Mouse (Mus musculus): ENCODE data around the gene 4931429L15Rik. TPM values are rescaled to one million over a fixed set of nuclear protein-coding genes. Genes with fewer than 3 reads are reported as not detected.

The 4931429L15Rik gene
- total RNA-seq, 2 experiments from 2014 or later: not detected

DNA sequence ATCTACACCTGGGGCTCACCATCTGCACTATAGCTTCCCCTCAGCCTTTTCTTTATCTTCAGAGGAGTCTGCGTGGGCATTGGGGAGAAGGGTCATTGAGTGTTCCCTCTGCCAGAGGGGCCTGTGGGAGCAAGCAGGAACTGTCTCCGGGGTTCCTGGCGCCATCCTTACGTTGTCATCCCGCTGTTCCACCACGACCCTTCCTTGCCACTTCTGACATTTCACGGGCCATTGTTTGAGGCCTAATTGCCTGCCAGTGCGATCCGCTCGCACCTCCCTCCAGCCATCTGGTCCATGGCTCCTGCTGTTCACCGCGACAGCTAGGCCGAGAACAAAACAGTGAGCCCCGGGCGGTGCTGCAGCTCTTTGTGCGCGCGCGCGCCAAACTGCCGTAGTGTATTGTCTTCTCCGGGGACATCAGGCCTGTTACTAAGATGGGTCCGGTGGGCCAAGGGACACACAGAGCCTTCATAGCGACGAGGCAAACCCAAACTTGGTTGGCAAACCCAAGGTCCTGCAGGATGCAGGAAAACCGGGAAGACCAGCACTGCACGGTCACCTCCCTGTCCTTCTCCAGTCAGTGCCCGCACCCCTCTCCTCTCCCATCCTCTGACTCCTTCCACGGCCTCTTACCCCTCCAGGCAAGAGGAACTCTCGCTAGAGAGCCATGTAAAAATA, 8.9 kb upstream of the 4931429L15Rik start:
- DNase-seq (ENCODE audit: low spot score in 2 of 2): peak; percentile 61 to 83

DNA sequence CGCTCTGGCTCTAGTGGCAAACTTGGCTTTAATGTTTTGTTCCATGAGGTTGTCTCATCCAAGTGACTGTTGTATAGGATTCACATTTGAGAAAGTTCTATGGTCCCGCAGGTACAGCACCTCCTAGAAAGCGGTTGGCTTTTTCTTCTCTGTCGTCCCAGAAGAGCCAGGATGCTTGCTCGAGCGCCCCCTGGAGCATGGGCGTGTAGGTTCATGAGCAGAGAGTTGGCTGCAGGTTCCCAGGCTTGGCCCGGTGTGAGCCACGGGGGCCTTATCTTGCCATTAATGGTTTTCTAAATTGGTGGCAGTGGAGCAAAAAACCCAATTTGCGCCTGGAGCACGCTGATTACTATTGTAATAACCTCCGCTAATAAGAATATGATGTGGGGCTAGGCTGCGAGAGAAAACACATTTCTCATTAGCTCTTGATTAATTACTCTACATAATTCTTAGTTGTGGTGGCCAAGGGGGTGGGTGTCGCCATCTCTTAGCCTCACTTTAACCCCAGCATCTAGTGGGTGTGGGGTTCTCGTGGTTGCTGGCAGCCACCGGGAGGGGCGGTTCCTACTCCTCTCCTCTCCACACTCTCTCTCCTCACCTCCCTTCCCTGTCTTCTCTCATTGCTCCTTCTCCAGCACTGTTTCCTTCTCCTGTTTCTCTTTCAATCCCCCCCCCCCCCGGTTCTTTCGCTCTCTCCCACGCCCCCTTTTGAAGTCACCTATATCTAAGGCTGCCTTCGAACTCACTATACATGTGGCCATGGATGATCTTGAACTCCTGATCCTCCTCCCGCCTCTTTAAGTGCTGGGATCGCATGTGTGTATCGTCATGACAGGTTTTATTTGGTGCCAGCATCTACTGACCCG, 8.2 kb upstream of the 4931429L15Rik start:
- DNase-seq (ENCODE audit: low spot score in 2 of 2): no peak

DNA sequence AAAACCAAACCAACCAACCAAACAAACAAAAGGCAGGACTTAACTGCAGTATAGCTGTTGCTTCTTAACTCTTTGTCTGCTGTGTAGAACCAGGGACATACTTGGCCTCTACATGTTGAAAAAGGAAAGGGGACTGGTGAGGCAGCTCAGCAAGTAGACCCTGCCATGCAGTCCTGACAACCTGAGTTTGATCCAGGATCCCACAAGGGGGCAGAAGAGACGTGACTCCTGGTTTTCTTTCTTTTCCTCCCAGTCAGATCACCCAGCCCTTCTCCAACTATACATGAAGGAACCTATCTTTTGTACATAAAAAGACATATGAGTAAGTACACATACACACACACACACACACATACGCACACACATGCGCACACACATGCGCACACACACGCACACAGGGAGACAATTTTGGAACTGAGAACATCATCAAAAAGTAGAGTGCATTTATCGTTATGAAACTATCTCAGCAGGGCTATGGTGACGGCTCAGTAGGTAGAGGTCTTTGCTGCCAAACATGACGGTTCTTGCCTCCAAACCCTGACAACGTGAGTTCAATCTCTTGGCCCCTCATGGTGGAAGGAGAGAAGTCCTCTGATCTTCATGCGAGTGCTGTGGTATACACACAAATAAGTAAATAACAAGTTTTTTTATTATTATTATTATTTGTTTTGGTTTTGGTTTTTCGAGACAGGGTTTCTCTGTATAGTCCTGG, 7.1 kb upstream of the 4931429L15Rik start:
- DNase-seq (ENCODE audit: low spot score in 2 of 2): no peak

DNA sequence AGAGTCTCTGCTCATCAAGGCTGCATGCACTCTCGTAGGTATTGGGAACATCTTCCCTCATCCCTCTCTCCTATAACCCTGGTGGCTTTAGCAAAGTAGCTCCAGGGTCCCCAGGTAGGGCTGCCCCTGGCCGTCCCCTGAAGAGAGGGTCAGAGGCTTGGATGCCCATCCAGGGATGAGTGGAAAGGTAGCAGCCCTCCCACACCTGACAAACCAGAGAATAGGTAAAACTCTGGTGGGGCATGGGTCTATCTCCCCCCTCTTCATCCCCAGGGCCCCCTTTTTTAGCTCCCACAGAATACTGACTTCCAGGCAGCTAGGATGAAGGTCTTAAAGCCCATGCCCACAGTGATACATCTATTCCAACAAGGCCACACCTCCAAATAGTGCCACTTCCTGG, 675 bp upstream of the 4931429L15Rik start:
- DNase-seq (ENCODE audit: low spot score in 2 of 2): no peak

DNA sequence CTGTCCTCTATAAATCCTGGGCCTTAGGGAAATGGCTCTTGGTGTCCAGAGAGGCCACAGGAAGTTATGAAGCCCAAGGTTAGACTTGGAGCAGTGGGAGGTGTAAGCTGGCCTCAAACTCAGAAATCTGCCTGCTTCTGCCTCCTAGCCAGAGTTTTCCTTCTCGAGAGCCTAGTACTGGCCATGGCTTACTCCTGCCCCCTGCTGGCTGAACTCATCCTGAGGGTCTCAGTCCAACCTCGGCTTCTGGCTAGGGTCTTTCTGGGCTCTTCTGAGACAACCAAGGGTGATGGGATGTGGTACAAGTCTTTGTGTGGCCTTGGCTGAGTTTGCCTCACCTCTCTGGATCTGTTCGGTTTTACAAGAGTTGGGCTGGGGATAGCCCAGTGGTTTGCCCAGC, 1.8 kb downstream of the 4931429L15Rik start:
- DNase-seq (ENCODE audit: low spot score in 2 of 2): no peak

DNA sequence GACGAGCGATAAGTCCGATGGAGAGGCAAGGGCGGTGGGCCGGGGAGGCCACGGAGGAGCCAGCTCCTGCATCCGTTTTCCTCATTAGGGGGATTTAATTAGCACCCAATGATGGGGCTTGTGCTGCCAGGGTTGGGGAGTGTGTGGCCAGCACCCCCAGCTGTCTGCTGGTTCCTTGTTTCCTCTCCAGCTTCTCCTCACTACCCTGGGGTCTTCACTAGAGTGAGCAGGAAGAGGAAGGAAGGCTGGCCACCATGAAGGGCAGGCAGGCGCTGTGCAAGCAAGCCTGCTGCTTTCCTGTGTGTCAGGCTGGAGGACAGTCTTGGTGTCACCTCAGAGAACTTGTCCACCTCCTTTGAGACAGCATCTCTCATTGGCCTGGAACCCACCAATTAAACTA, 2.9 kb downstream of the 4931429L15Rik start:
- DNase-seq (ENCODE audit: low spot score in 2 of 2): no peak

DNA sequence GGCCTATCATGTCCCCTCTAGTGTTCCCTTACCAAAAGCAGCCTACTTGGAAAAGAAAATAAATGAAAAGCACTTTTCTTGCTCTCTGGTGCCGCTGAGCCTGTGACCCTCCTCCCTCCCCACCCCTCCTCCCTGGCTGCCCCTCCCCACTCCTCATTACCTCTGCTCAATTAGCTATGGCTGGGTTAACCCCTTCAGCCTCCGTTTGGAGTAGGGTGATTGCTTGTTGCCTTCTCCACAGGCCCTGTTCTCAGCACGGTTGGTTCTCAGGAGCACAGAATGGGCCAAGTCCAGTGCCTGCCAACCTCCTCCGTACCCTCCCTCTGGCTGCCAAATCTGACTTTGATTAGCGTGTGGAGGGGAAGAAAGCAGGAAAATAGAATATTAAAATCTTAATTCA, 3.4 kb downstream of the 4931429L15Rik start:
- peak in 1 of 2 experiments; percentile 46 for DNase-seq (ENCODE audit: low spot score in 2 of 2)

DNA sequence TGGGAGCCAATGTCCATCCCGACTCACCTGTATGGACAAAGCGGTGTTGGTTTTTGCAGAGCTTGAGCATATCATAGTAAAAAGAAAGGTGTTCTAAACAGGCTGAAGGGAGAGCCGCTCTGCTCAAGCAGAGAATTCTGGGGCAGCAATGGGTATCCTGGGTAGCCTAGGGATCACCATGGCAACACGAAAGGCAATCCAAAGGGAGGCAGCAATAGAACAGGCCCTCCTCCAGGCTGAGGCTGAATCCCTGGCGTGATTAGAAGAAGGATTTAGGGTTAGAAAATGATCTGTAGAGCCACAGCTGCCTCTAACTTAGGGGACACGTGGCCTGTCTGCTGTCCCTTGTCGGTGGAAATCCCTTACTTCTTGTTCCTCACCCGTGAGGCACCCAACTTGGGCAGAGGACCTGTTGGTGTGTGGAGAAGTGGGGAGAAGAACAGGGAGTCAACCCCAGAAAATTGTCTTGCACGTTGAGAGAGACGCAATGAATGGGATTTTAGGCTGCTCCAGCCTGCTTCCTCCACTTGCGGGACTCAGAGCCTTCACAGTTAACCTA, 3.9 kb downstream of the 4931429L15Rik start:
- peak; percentile 76 to 79 for DNase-seq (ENCODE audit: low spot score in 2 of 2)

DNA sequence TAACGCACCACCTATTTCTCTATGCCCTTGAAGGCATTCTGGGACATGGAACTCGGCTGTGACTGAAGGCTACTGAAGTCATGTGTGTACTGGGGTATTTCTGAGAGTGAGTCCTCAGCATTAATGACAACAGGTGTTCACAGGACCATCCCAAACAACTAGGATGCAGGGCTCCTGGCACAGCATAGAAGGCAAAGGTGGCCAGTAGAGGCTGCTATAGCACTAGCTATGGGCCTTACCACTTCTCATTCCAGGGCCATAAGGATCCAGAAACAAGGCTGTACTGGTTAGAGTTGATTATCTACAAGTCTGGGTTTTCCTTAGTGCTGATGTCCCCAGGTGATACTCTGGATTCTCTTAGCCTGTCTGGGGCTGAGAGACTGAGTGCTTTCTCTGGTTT, 4.9 kb downstream of the 4931429L15Rik start:
- no peak for DNase-seq (ENCODE audit: low spot score in 2 of 2)

DNA sequence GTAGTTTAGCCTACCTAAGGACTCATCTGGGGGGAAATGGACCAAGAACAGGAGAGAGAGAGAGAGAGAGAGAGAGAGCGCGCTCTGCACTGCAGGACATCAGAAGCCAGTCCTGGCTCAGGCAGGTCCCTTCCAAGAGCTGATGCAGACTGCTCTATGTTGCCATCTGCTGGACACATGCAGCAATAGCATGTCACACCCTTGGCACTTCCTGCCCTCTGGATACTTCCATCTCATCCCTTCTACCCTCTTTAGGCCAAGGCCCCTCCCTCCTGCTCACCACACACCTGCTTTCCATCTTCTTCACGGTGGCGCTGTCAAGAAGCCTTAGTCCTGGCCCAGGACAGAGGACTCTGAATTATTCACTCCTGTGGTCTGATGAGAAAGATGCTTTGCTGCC, 5.3 kb downstream of the 4931429L15Rik start:
- peak; percentile 55 to 78 for DNase-seq (ENCODE audit: low spot score in 2 of 2)

DNA sequence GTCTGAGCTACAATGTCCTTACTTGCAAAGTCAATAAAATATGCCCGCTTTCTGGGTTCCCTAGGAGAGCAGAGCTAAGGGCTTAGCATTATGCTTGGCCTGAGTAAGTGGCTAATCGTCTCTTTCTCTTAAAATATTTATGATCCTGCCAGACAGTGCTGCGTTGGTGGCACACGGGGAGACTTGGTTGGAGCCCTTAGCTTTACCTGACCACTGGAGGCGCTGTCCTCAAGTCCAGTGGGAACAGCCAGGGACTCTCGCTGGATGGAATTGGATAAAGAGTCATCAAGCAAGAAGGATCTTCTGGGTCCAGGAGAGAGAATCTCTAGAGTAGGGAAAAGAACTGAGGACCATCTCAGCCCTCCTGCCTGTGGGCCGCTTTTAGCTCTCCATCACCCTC, 10.7 kb downstream of the 4931429L15Rik start:
- DNase-seq (ENCODE audit: low spot score in 2 of 2): no peak

DNA sequence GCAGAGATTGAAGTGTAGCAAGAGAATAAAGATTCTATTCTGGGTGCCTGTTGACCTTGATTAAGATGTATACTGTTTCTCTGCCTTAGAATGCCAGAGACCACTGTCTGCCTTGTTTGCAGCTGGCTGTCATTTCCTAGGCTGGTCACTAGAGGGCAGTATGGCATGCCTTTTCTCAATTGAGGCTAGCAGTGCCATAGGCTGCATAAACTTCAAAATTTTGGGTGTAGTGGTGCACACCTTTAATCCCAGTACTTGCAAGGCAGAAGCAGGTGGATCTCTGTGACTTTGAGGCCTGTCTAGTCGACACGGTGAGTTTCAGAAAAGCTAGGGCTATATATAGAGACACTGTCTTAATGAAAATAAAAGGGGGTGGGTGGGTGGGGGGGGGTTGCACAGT, 17.6 kb downstream of the 4931429L15Rik start:
- peak in 1 of 2 experiments; percentile 77 for DNase-seq (ENCODE audit: low spot score in 2 of 2)

DNA sequence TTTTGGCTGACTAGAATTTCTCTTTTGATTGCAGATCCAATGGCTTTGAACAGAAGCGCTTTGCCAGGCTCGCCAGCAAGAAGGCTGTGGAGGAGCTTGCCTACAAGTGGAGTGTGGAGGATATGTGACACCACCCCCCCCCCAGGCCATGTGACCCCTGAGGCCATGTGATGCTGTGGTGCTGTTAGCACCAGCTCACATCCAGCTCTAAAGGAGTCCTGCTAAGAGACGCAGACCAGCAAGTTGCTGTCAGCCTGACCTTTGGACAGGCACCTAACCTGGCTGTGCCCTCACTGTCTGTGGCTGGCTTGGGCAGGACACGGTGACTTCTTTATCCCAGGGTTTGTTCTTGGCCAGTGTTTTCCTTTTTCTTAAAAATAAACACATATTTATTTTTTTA, 21.4 kb downstream of the 4931429L15Rik start:
- no peak for DNase-seq (ENCODE audit: low spot score in 2 of 2)

DNA sequence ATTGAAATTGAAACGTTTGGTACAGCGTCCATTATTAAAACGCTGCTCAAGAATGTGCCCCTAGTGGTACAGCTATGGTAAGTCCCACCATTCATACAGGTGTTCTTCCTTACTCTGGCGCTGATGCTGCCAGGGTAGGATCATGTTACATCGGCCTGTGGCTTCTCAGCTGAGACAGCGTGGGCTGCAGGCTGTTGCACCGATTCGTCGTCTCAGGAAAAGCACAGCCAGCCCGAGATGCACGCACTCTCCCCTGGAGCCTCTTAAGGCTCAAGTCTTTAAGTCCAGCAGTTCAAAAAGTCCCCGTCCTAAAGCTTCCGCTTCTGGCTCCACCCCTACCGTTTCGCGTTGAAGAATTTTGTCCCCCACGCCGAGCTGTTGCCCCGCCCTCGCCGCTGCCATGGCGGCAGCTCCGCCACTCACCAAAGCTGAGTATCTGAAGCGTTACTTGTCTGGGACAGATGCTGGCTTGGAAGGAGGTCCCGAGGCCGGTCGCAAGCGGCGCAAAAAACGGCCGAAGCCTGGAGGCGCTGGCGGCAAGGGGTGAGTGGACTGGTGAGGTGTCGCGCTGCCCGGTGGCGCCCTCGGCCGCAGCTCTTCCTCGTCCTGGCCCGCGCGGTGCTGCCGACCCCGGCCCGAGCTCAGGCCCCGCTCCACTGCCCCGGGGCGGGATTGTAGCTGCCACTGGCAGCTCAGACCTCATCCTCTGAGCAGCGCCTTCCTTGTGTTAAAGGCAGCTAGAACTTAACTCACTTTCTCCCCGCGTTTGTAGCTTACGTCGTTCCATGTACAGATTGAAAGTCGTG, 37.0 kb downstream of the 4931429L15Rik start, which contains the start of gene Bud13:
Bud13 (plus strand) TSS at position 378 of the 806 bp plus-strand sequence.
- peak; percentile 87 to 93 for DNase-seq (ENCODE audit: low spot score in 2 of 2)

DNA sequence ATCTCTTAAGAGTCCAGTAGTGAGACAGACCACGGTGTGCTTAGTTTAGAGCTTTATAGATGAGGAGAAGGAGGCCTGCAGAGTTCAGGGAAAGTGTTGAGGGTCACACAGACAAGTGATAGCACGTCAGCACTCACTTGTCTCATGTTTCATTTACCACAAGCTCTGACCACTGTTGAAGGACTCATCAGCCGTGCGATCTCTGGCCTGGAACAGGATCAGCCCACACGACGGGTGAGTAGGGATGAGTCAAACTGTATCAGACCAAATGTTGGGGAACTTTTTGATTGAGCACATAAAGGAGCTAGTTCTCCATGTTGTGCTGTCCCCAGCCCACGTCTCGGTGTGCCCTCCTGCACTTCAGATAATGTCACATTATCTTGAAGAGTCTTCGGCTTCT, 45.3 kb downstream of the 4931429L15Rik start:
- DNase-seq (ENCODE audit: low spot score in 2 of 2): no peak

DNA sequence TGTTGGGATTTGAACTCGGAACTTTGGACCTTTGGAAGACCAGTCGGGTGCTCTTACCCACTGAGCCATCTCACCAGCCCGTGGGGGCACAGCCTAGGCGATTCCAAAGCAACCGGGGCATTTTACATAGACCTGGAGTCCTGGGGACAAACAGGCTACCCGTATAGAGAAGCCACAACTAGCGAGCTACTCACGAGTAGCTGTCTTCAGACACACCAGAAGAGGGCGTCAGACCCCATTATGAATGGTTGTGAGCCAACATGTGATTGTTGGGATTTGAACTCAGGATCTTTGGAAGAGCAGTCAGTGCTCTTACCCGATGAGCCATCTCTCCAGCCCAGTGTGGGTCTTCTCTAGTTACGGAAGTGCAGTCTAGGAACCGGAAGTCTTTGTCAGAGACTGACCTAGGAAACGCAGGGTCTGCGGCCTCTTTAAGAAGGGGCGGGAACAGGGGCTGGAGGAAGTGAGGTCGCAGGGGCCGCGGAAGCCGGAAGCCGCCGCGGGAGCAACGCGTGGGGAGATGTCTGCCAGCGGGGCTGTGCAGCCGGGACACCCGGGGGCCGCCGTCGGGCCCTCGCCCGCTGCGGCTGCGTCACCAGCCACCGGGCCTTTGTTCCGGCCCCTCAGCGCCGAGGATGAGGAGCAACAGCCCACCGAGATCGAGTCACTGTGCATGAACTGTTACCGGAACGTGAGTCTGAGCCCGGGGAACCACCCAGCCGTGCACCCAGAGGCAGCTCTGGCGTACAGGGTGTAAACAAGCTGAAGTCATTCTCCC, 46.9 kb downstream of the 4931429L15Rik start, which contains the start of gene Zpr1:
Zpr1 (plus strand) TSS at position 388 of the 778 bp plus-strand sequence.
- DNase-seq (ENCODE audit: low spot score in 2 of 2): peak; percentile 89 to 92

DNA sequence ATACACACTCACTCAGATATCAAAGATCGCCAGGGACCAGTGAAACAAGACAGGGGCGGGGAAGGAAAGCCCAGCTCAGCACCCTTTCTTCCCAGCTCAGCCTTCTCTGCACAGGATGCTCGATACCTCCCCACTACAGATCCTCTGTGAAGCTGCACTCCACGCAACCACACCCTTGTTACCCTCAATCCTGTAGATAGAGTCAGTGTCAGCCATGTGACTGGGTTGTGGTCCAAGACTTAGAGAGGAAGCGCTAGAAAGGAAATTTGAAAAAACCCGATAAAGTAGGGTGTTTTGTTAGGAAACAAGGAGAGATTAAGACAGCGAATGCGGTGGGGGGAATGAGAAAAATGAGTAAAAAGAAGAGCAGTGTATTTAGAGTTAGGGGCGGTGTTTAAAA, 47.7 kb downstream of the 4931429L15Rik start:
- DNase-seq (ENCODE audit: low spot score in 2 of 2): no peak

DNA sequence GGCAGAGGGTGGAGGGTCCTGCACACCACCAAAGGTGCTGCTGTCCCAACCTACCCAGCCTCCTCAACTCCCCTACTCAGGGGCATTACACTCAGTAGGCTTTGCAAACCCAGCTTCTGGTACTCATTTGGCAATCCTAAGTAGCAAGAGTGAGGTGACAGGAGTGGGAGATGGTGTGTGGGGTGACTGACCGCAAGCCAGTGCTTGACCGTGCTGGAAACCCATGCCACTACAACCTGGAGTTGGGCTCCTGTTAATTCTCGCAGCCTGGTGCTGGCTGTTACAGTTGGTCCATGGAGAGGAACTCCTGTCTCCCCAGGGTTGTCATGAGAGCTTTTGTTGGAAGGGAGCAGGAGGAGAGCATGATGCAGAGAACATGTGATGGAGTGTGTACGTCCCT, 49.0 kb downstream of the 4931429L15Rik start:
- no peak for DNase-seq (ENCODE audit: low spot score in 2 of 2)

DNA sequence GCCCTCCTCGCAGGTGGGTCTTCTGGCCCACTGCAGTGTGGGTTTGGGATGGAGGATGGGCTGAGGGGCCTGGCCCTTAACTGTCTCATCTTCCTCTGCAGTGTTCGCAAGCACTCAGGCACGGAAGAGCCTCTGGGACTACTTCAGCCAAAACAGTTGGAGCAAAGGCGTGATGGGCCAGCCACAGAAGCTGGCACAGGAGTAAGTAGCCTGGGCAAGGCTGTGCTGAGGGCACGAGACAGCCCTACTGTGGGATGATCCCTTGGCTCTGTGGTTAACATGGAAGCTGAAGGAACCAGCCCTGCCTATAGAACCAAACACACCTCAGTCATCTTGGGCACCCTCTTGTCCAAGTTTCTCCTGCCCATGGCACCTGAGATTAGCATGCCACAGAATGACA, 50.7 kb downstream of the 4931429L15Rik start:
- DNase-seq (ENCODE audit: low spot score in 2 of 2): no peak

Measured in layer of hippocampus, adult 18-20 months (tissue).